Mouse (Mus musculus) liver, postnatal 0 days (tissue): Measurements from ENCODE around the gene Clic4. TPM values are rescaled to one million over a fixed set of nuclear protein-coding genes. Genes with fewer than 3 reads are reported as not detected.

Experiments
- ATAC-seq: fragments of 200-750 bp; cut with Nextera tagmentation; 2 replicates; pipeline ENCODE4 v1.8.0; 2017; ENCODE audit warnings: mild to moderate bottlenecking, moderate library complexity
- DNase-seq: peaks from one replicate; pipeline ENCODE4 v3.0.0-alpha.2; 2016
- H3K27ac ChIP-seq: fragments of 300-500 bp; sonication (generic); 2 replicates; pipeline ENCODE4 v1.5.1; 2014; ENCODE audit warnings: antibody characterized with exemption, moderate library complexity, mild to moderate bottlenecking, low read depth
- H3K27me3 ChIP-seq: fragments of 300-500 bp; sonication (generic); 2 replicates; pipeline ENCODE4 v1.6.1; 2014; ENCODE audit warnings: low read length, control low read depth, mixed read lengths; ENCODE audit not compliant: insufficient read depth
- H3K36me3 ChIP-seq: fragments of 300-500 bp; sonication (generic); replicated peaks from 2 replicates; pipeline ENCODE4 v1.6.1; 2014; ENCODE audit warnings: mild to moderate bottlenecking, control low read depth, low read length, moderate library complexity, mixed read lengths; ENCODE audit not compliant: insufficient read depth
- H3K4me1 ChIP-seq: fragments of 300-500 bp; sonication (generic); 2 replicates; pipeline ENCODE4 v1.6.1; 2014; ENCODE audit warnings: antibody characterized with exemption, mild to moderate bottlenecking, control low read depth; ENCODE audit not compliant: insufficient read depth
- H3K4me2 ChIP-seq: fragments of 300-500 bp; sonication (generic); 2 replicates; pipeline ENCODE4 v1.6.1; 2014; ENCODE audit warnings: low read depth, mild to moderate bottlenecking, low read length, moderate library complexity, mixed read lengths
- H3K4me3 ChIP-seq: fragments of 300-500 bp; sonication (generic); 2 replicates; pipeline ENCODE4 v1.5.1; 2014; ENCODE audit warnings: low read depth, low read length
- H3K9ac ChIP-seq: fragments of 300-500 bp; sonication (generic); replicated peaks from 2 replicates; pipeline ENCODE4 v1.6.1; 2014; ENCODE audit warnings: mild to moderate bottlenecking, moderate library complexity
- H3K9me3 ChIP-seq: fragments of 300-500 bp; sonication (generic); 2 replicates; pipeline ENCODE4 v1.6.1; 2016; ENCODE audit warnings: mild to moderate bottlenecking, control low read depth, low read length, mixed read lengths
- CTCF ChIP-seq: sonication (generic); IDR thresholded peaks from 2 replicates; pipeline ENCODE4 v1.5.1; 2016; ENCODE audit warnings: antibody characterized with exemption, low read depth
- EP300 ChIP-seq: IDR thresholded peaks from 2 replicates; pipeline ENCODE4 v1.6.1; 2016; ENCODE audit warnings: antibody characterized with exemption, low read depth, mild to moderate bottlenecking
- WGBS: fragments of 180-500 bp; shearing (Covaris S2); extraction: QIAGEN DNeasy Blood & Tissue Kit; methylation state at CpG from one replicate; pipeline ENCODE4 v1.1.7; 2014; ENCODE audit not compliant: insufficient replicate concordance; 5-methylcytosine and 5-hydroxymethylcytosine counted together
- polyA plus RNA-seq: library from polyadenylated mRNA; unstranded; fragments of >200 nt; fragmentation: Nextera tagmentation; extraction: Ambion mirVana; gene quantifications from 2 replicates; pipeline ENCODE4 v1.2.1, GENCODE M21; 2015

Clic4 gene
- polyA plus RNA-seq, 1 experiment from 2014 or later = 64.6 TPM

GRCm38 (mm10) chr4:135297146-135297545, 24.5 kb upstream of the Clic4 start:
- no peak for DNase-seq
- no peak overlapping the region for H3K4me3 ChIP-seq
- no peak overlapping the region for H3K27ac ChIP-seq
- TF ChIP-seq CTCF (no peak), EP300 (no peak)
- 0 out of 2 replicates have a peak, but pooled peaks have one; percentile 13 for ATAC-seq
- WGBS = 79% methylated on average over 7 of the region's 7 CpGs
- no peaks in the 10 kb centered on the region for H3K27me3 ChIP-seq
- H3K36me3 ChIP-seq = no peaks in the 10 kb centered on the region
- no peak overlapping the region for H3K4me2 ChIP-seq
- H3K4me1 ChIP-seq = peaks cover 26% of the 10 kb centered on the region
- H3K9ac ChIP-seq = no peak overlapping the region
- H3K9me3 ChIP-seq = no peaks in the 10 kb centered on the region

DNA sequence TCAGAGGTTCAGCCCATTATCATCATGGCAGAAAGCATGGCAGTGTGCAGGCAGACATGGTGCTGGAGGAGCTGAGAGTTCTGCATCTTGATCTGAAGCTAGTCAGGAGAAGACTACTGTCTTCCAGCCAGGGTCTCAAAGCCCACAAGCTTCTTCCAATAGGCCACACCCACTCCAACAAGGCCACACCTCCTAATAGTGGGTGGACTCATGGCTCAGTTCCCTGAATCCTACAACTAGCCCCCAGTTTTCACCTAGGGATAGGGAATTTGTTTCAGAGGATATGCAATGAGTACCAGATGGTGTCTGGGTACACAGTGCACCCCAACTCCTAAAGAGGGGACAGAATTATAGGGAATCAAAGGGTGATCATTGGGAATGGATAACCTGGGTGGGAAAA, 24.0 kb upstream of the Clic4 start:
- Histone ChIP-seq H3K4me1 (peaks cover 30% of the 10 kb centered on the region), H3K9ac (no peak overlapping the region), H3K4me2 (no peak overlapping the region), H3K27me3 (no peaks in the 10 kb centered on the region), H3K36me3 (no peaks in the 10 kb centered on the region), H3K27ac (no peak overlapping the region), H3K9me3 (no peaks in the 10 kb centered on the region), H3K4me3 (no peak overlapping the region)
- no peak for ATAC-seq
- DNase-seq = no peak
- TF ChIP-seq CTCF (no peak), EP300 (no peak)

- Histone ChIP-seq H3K27me3 (no peaks in the 10 kb centered on the region), H3K4me1 (peaks cover 24% of the 10 kb centered on the region), H3K9me3 (no peaks in the 10 kb centered on the region), H3K4me2 (no peak overlapping the region), H3K27ac (no peak overlapping the region), H3K36me3 (no peaks in the 10 kb centered on the region), H3K9ac (no peak overlapping the region), H3K4me3 (no peak overlapping the region)
- ATAC-seq = no peak
- no peak for DNase-seq
- TF ChIP-seq CTCF (no peak), EP300 (peak; percentile 29; the same call in 1 of the 2 replicates)
- 86% methylated on average over 3 of the region's 3 CpGs for WGBS
These were observed 21.2 kb upstream of the Clic4 start for GRCm38 (mm10) chr4:135293813-135294212.

- 0 out of 2 replicates have a peak overlapping the region, but pooled peaks have one; percentile 41 for H3K27ac ChIP-seq
- ATAC-seq (peak; percentile 31; the same call in 1 of the 2 replicates), DNase-seq (no peak)
- no peaks in the 10 kb centered on the region for H3K9me3 ChIP-seq
- H3K4me2 ChIP-seq = peak overlapping the region; percentile 55
- peaks cover 31% of the 10 kb centered on the region for H3K4me1 ChIP-seq
- H3K4me3 ChIP-seq = no peak overlapping the region
- 12% methylated on average over 12 of the region's 12 CpGs for WGBS
- H3K36me3 ChIP-seq = no peaks in the 10 kb centered on the region
- no peaks in the 10 kb centered on the region for H3K27me3 ChIP-seq
- no peak overlapping the region for H3K9ac ChIP-seq
- TF ChIP-seq CTCF (no peak), EP300 (no peak)
These were observed 20.0 kb upstream of the Clic4 start for GRCm38 (mm10) chr4:135292477-135293089.

DNA sequence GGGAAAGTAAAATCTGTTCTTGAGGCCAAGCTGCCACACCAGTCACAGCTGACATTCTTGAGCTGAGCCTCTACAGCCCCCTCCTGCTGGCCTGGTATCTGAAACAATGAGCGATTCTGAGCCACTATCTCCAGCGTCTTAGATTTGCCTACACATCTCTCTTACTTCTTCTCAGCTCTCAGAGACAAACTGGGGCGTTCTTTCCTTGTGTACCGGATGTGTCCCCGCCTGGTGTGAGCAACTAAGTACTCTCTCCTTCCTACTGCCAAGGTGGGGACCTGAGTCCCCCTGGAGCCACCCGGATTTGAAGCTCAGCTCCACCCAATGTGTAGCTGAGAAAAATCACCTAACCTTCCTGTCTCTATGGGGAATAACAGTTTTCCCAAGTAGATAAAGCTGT, 19.2 kb upstream of the Clic4 start:
- Histone ChIP-seq H3K9ac (no peak overlapping the region), H3K4me3 (no peak overlapping the region), H3K4me1 (peaks cover 39% of the 10 kb centered on the region), H3K27ac (no peak overlapping the region), H3K9me3 (no peaks in the 10 kb centered on the region), H3K27me3 (no peaks in the 10 kb centered on the region), H3K4me2 (no peak overlapping the region; the same call in 1 of the 2 replicates), H3K36me3 (no peaks in the 10 kb centered on the region)
- WGBS = 58% methylated on average over 6 of the region's 6 CpGs
- DNase-seq (no peak), ATAC-seq (no peak)
- no peak for TF ChIP-seq EP300
- TF ChIP-seq CTCF = no peak

- Histone ChIP-seq H3K4me1 (peaks cover 45% of the 10 kb centered on the region), H3K9me3 (no peaks in the 10 kb centered on the region), H3K27me3 (no peaks in the 10 kb centered on the region), H3K4me2 (no peak overlapping the region), H3K27ac (no peak overlapping the region), H3K36me3 (no peaks in the 10 kb centered on the region), H3K9ac (no peak overlapping the region), H3K4me3 (no peak overlapping the region)
- TF ChIP-seq CTCF (no peak), EP300 (no peak)
- ATAC-seq (no peak), DNase-seq (no peak)
- 84% methylated on average over 8 of the region's 8 CpGs for WGBS
These were observed 18.6 kb upstream of the Clic4 start for GRCm38 (mm10) chr4:135291199-135291598.
